Mouse (Mus musculus): Measurements from ENCODE around the gene Hdgfl1. TPM values are rescaled to one million over a fixed set of nuclear protein-coding genes. Genes with fewer than 3 reads are reported as not detected.
A peak's percentile ranks its signal among the peaks of the same experiment; 100 is the strongest.

Hdgfl1 gene
- not detected in 2 replicates for polyA plus RNA-seq (2012; rRNA removed)

- no peak for DNase-seq (ENCODE audit: extremely low spot score in 1 of 2, low spot score in 1 of 2)
Observed at GRCm38 (mm10) chr13:26769955-26770354, at the start of gene Hdgfl1. TSS of gene Hdgfl1 (minus strand) at chr13:26770165.

- no peak for DNase-seq (ENCODE audit: extremely low spot score in 1 of 2, low spot score in 1 of 2)
Observed at GRCm38 (mm10) chr13:26795460-26795859, 25.5 kb upstream of the Hdgfl1 start.

- no peak for DNase-seq (ENCODE audit: extremely low spot score in 1 of 2, low spot score in 1 of 2)
Observed at GRCm38 (mm10) chr13:26769424-26769823, 541 bp downstream of the Hdgfl1 start.

GRCm38 (mm10) chr13:26761966-26762803 is 7.8 kb downstream of the Hdgfl1 start:
- DNase-seq (ENCODE audit: extremely low spot score in 1 of 2, low spot score in 1 of 2): peak in 1 of 2 experiments; percentile 9

GRCm38 (mm10) chr13:26752863-26753262 is 17.1 kb downstream of the Hdgfl1 start:
- no peak for DNase-seq (ENCODE audit: extremely low spot score in 1 of 2, low spot score in 1 of 2)

- DNase-seq (ENCODE audit: extremely low spot score in 1 of 2, low spot score in 1 of 2): no peak
Observed at GRCm38 (mm10) chr13:26752414-26752813, 17.6 kb downstream of the Hdgfl1 start.

- DNase-seq (ENCODE audit: extremely low spot score in 1 of 2, low spot score in 1 of 2): no peak
Observed at GRCm38 (mm10) chr13:26745760-26746457, 24.1 kb downstream of the Hdgfl1 start.

- DNase-seq (ENCODE audit: extremely low spot score in 1 of 2, low spot score in 1 of 2): no peak
Observed at GRCm38 (mm10) chr13:26745059-26745759, 24.8 kb downstream of the Hdgfl1 start.

- DNase-seq (ENCODE audit: extremely low spot score in 1 of 2, low spot score in 1 of 2): no peak
Observed at GRCm38 (mm10) chr13:26744068-26744467, 25.9 kb downstream of the Hdgfl1 start.

GRCm38 (mm10) chr13:26734981-26735380 is 35.0 kb downstream of the Hdgfl1 start:
- DNase-seq (ENCODE audit: extremely low spot score in 1 of 2, low spot score in 1 of 2): no peak

- DNase-seq (ENCODE audit: extremely low spot score in 1 of 2, low spot score in 1 of 2): no peak
Observed at GRCm38 (mm10) chr13:26724250-26724649, 45.7 kb downstream of the Hdgfl1 start.

- no peak for DNase-seq (ENCODE audit: extremely low spot score in 1 of 2, low spot score in 1 of 2)
Observed at GRCm38 (mm10) chr13:26721333-26721732, 48.6 kb downstream of the Hdgfl1 start.

- DNase-seq (ENCODE audit: extremely low spot score in 1 of 2, low spot score in 1 of 2): no peak
Observed at GRCm38 (mm10) chr13:26720917-26721316, 49.0 kb downstream of the Hdgfl1 start.

- DNase-seq (ENCODE audit: extremely low spot score in 1 of 2, low spot score in 1 of 2): no peak
Observed at GRCm38 (mm10) chr13:26719146-26719715, 50.7 kb downstream of the Hdgfl1 start.

Data from frontal cortex, adult 2 months (tissue).